In the genomic region with DNA sequence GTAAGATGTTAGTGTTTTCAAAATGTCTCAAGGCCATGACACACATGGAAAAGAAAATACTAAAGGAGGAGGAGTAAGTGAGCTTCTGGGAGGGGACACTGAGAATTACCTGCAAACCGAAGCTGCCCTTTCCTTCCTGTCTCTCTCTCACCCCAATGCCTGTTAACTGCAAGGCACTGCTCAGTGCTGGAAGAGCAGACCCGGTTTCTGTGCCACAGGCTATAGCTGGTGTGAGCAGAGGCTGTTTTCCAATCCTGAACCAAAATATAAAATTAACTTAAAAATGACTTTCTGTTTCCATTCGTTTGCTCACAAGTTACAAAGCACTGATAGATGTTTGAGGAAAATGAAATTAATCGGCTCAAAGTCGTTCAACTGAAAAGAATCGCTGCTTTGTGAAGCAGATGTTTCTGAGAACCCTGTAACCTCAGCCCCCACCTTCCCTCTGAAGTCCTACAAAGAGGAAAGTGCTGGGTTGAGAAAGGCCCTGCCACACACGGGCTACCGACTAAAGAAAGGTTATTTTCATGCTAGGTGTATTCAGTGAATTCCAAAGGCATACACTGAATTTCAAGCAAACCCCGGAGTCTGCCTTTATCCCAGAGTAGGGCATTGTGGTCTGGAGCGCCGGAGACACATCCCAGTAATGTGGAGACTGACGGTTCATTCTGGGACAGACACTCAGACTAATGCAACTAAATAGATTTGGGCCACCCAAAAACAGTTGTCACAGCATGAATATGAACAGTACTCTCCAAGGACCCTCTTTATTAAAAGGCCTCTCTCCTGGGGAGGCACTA, we compare ENCODE assay signal across 17 mouse cellular contexts.
DNase-seq lines count a peak whose midpoint lies in the region; ATAC-seq and TF ChIP-seq lines count a peak whose summit lies in the region.
"Had no signal": no experiment of that assay in that cellular context is flagged by ENCODE, and none has a peak within 500 bp of the region (broad histone marks: within the 10 kb centered on the region; RNA-seq: fewer than 3 reads in every experiment).

No protein-coding gene starts in this region.

- no peaks in the 10 kb centered on the region for H3K4me1 ChIP-seq in embryonic facial prominence, embryonic 11.5 days (ENCODE audit: control insufficient read depth, insufficient read depth, low read length)
- peaks cover 16% of the 10 kb centered on the region for H3K4me1 ChIP-seq in embryonic facial prominence, embryonic 10.5 days
- H3K4me1 ChIP-seq in forebrain, embryonic 14.5 days (ENCODE audit: control insufficient read depth, insufficient read depth, low read length) = peaks cover 4% of the 10 kb centered on the region; the same call in 1 of the 2 replicates
- peaks cover 13% of the 10 kb centered on the region; the same call in 1 of the 2 replicates for H3K4me1 ChIP-seq in midbrain, embryonic 12.5 days
- H3K4me1 ChIP-seq in lung, postnatal 0 days (ENCODE audit: insufficient read depth, low read depth, low read length) = no peaks in the 10 kb centered on the region
- H3K4me1 ChIP-seq: neural tube, embryonic 12.5 days had no signal

- H3K36me3 ChIP-seq in embryonic facial prominence, embryonic 11.5 days (replicated peaks; ENCODE audit: control insufficient read depth, insufficient read depth, low read depth, low read length) = no peaks in the 10 kb centered on the region
- no peaks in the 10 kb centered on the region for H3K36me3 ChIP-seq in embryonic facial prominence, embryonic 10.5 days (replicated peaks)
- H3K36me3 ChIP-seq in forebrain, embryonic 14.5 days (ENCODE audit: control insufficient read depth, insufficient read depth, low read length) = no peaks in the 10 kb centered on the region
- H3K36me3 ChIP-seq in midbrain, embryonic 12.5 days = no peaks in the 10 kb centered on the region
- H3K36me3 ChIP-seq in lung, postnatal 0 days (ENCODE audit: insufficient read depth, low read length) = no peaks in the 10 kb centered on the region
- H3K36me3 ChIP-seq: neural tube, embryonic 12.5 days had no signal

- no peaks in the 10 kb centered on the region for H3K9me3 ChIP-seq in embryonic facial prominence, embryonic 11.5 days (replicated peaks; ENCODE audit: control insufficient read depth, low read length)
- no peaks in the 10 kb centered on the region for H3K9me3 ChIP-seq in embryonic facial prominence, embryonic 10.5 days
- no peaks in the 10 kb centered on the region for H3K9me3 ChIP-seq in forebrain, embryonic 14.5 days (replicated peaks; ENCODE audit: control insufficient read depth, low read length)
- H3K9me3 ChIP-seq in midbrain, embryonic 12.5 days = no peaks in the 10 kb centered on the region
- H3K9me3 ChIP-seq in lung, postnatal 0 days (ENCODE audit: low read length) = no peaks in the 10 kb centered on the region
- H3K9me3 ChIP-seq: neural tube, embryonic 12.5 days had no signal

- TF ChIP-seq EP300 in lung, postnatal 0 days (IDR thresholded peaks at IDR 0.05) = no peak

- no peak overlapping the region for H3K27ac ChIP-seq in embryonic facial prominence, embryonic 11.5 days (replicated peaks; ENCODE audit: low read depth, low read length)
- no peak overlapping the region for H3K27ac ChIP-seq in embryonic facial prominence, embryonic 10.5 days (replicated peaks)
- no peak overlapping the region for H3K27ac ChIP-seq in forebrain, embryonic 14.5 days (ENCODE audit: low read depth, low read length)
- no peak overlapping the region for H3K27ac ChIP-seq in midbrain, embryonic 12.5 days (replicated peaks)
- no peak overlapping the region for H3K27ac ChIP-seq in lung, postnatal 0 days (ENCODE audit: low read length)
- H3K27ac ChIP-seq: neural tube, embryonic 12.5 days had no signal

- no peak overlapping the region for H3K4me2 ChIP-seq in embryonic facial prominence, embryonic 11.5 days (ENCODE audit: low read depth, low read length)
- H3K4me2 ChIP-seq in forebrain, embryonic 14.5 days (ENCODE audit: low read length) = no peak overlapping the region; the same call in 1 of the 2 replicates
- peak overlapping the region; percentile 19; the same call in 1 of the 2 replicates for H3K4me2 ChIP-seq in midbrain, embryonic 12.5 days (replicated peaks)
- H3K4me2 ChIP-seq in lung, postnatal 0 days (replicated peaks; ENCODE audit: low read depth, low read length) = no peak overlapping the region
- H3K4me2 ChIP-seq: liver, embryonic 11.5 days; neural tube, embryonic 12.5 days had no signal

- peak; percentile 7 for DNase-seq in embryonic facial prominence, embryonic 11.5 days (ENCODE audit: low spot score)
- no peak for DNase-seq in embryonic facial prominence, embryonic 10.5 days (ENCODE audit: low spot score)
- DNase-seq in forebrain, embryonic 14.5 days (ENCODE audit: low spot score) = no peak
- peak; percentile 41 for DNase-seq in thymus, postnatal 25 days
- no peak for DNase-seq in lung, postnatal 0 days (ENCODE audit: low spot score)
- DNase-seq in lung, postnatal 25 days (ENCODE audit: low spot score) = no peak
- DNase-seq: adrenal gland, adult 8-10 months; gastrocnemius, postnatal 36 days; heart, postnatal 10 days; kidney, adult 11 months; lung, postnatal 36 days; right cerebral cortex, postnatal 25 days had no signal

- no peak for TF ChIP-seq CTCF in lung, postnatal 0 days (IDR thresholded peaks at IDR 0.05)

- no peak overlapping the region for H3K4me3 ChIP-seq in embryonic facial prominence, embryonic 11.5 days (ENCODE audit: low read depth, low read length)
- no peak overlapping the region for H3K4me3 ChIP-seq in embryonic facial prominence, embryonic 10.5 days
- H3K4me3 ChIP-seq in forebrain, embryonic 14.5 days (ENCODE audit: low read depth, low read length) = no peak overlapping the region
- H3K4me3 ChIP-seq in midbrain, embryonic 12.5 days = no peak overlapping the region
- H3K4me3 ChIP-seq in lung, postnatal 0 days (ENCODE audit: low read depth, low read length) = no peak overlapping the region
- H3K4me3 ChIP-seq: erythroblast, embryonic 14.5 days; neural tube, embryonic 12.5 days had no signal

- ATAC-seq in embryonic facial prominence, embryonic 11.5 days (replicated peaks; ENCODE audit: insufficient number of reproducible peaks, low FRiP score, low TSS enrichment, low read depth) = no peak
- 0 out of 2 replicates have a peak, but pooled peaks have one; percentile 34 for ATAC-seq in forebrain, embryonic 14.5 days
- ATAC-seq in midbrain, embryonic 12.5 days (ENCODE audit: low FRiP score, low read depth) = 0 out of 2 replicates have a peak, but pooled peaks have one; percentile 32
- no peak for ATAC-seq in lung, postnatal 0 days
- no peak for ATAC-seq in monocyte, adult 5-6 weeks (replicated peaks; ENCODE audit: insufficient number of reproducible peaks, low FRiP score, low TSS enrichment, poor library complexity, severe bottlenecking)

- H3K9ac ChIP-seq in embryonic facial prominence, embryonic 11.5 days (replicated peaks; ENCODE audit: low read length) = no peak overlapping the region
- no peak overlapping the region for H3K9ac ChIP-seq in forebrain, embryonic 14.5 days (ENCODE audit: low read length)
- no peak overlapping the region for H3K9ac ChIP-seq in midbrain, embryonic 12.5 days (replicated peaks)
- H3K9ac ChIP-seq in lung, postnatal 0 days (replicated peaks; ENCODE audit: low read depth) = no peak overlapping the region
- H3K9ac ChIP-seq: neural tube, embryonic 12.5 days had no signal

- H3K27me3 ChIP-seq in embryonic facial prominence, embryonic 11.5 days (ENCODE audit: control insufficient read depth, insufficient read depth, low read length) = no peaks in the 10 kb centered on the region
- no peaks in the 10 kb centered on the region for H3K27me3 ChIP-seq in embryonic facial prominence, embryonic 10.5 days (replicated peaks; ENCODE audit: low read depth, poor library complexity, severe bottlenecking)
- H3K27me3 ChIP-seq in forebrain, embryonic 14.5 days (replicated peaks; ENCODE audit: control insufficient read depth, insufficient read depth, low read length) = no peaks in the 10 kb centered on the region
- H3K27me3 ChIP-seq in midbrain, embryonic 12.5 days = no peaks in the 10 kb centered on the region
- no peaks in the 10 kb centered on the region for H3K27me3 ChIP-seq in lung, postnatal 0 days (replicated peaks; ENCODE audit: insufficient read depth, low read length)
- H3K27me3 ChIP-seq: neural tube, embryonic 12.5 days had no signal

- 38% methylated on average over 12 of the region's 12 CpGs for WGBS in embryonic facial prominence, embryonic 11.5 days
- WGBS in embryonic facial prominence, embryonic 10.5 days = 36% methylated on average over 12 of the region's 12 CpGs
- 12% methylated on average over 12 of the region's 12 CpGs for whole genome bisulfite sequencing in forebrain, embryonic 14.5 days
- WGBS in midbrain, embryonic 12.5 days = 21% methylated on average over 12 of the region's 12 CpGs
- 58% methylated on average over 12 of the region's 12 CpGs for WGBS in lung, postnatal 0 days

Comparison
In these comparisons a context has a peak if more than half of its experiments do, and no peak if none do; other contexts are left out.
1. DNase-seq: peak in embryonic facial prominence, embryonic 11.5 days (single experiment) and thymus, postnatal 25 days (single experiment); none in embryonic facial prominence, embryonic 10.5 days (single experiment), forebrain, embryonic 14.5 days (single experiment), lung, postnatal 0 days (single experiment) and lung, postnatal 25 days (single experiment).
2. ATAC-seq: peak in forebrain, embryonic 14.5 days (single experiment) and midbrain, embryonic 12.5 days (single experiment); none in embryonic facial prominence, embryonic 11.5 days (single experiment), lung, postnatal 0 days (single experiment) and monocyte, adult 5-6 weeks (single experiment).